Mouse (Mus musculus) lung, postnatal 0 days (tissue): ENCODE measurements around the gene Mfsd4a.

Experiments
- CTCF ChIP-seq: IDR thresholded peaks from 2 replicates; pipeline ENCODE4 v1.5.1; 2016; ENCODE audit warnings: antibody characterized with exemption, mild to moderate bottlenecking
- EP300 ChIP-seq: IDR thresholded peaks from 2 replicates; pipeline ENCODE4 v1.6.1; 2016; ENCODE audit warnings: antibody characterized with exemption, mild to moderate bottlenecking, control low read depth

- no peak for TF ChIP-seq CTCF
- no peak for TF ChIP-seq EP300
These were observed 21.9 kb upstream of the Mfsd4a start for GRCm38 (mm10) chr1:132089767-132090166.
